Mouse (Mus musculus) MEL (cell line): ENCODE measurements around the gene Birc5. TPM values are rescaled to one million over a fixed set of nuclear protein-coding genes. Genes with fewer than 3 reads are reported as not detected.

Source experiments
- DNase-seq: peaks from one replicate; pipeline ENCODE4 v3.0.0; 2011; ENCODE audit warnings: low read depth, low spot score
- H3K27ac ChIP-seq: 2 replicates; pipeline ENCODE4 v1.5.1; 2012; ENCODE audit warnings: low read depth, mild to moderate bottlenecking, control low read depth, low read length, moderate library complexity; ENCODE audit not compliant: control insufficient read depth
- H3K27me3 ChIP-seq, 2 experiments: fragments of 150-350 bp in 1 of 2; sonication (generic) in 1 of 2; 2 replicates each; pipeline ENCODE4 v1.6.1; 2012; ENCODE audit warnings: low read length in 2 of 2, mild to moderate bottlenecking in 2 of 2, improper control_type of control experiment in 1 of 2, moderate library complexity in 1 of 2; ENCODE audit not compliant: insufficient read depth in 2 of 2, control insufficient read depth in 1 of 2
- H3K36me3 ChIP-seq, 2 experiments: 2 replicates each; pipeline ENCODE4 v1.6.1; 2012 to 2014; ENCODE audit warnings: low read length in 2 of 2, improper control_type of control experiment in 1 of 2, inconsistent platforms in 1 of 2, mild to moderate bottlenecking in 1 of 2; ENCODE audit not compliant: insufficient read depth in 2 of 2, control insufficient read depth in 1 of 2
- H3K4me1 ChIP-seq, 2 experiments: fragments of 150-350 bp in 1 of 2; sonication (generic) in 1 of 2; 2 replicates each; pipeline ENCODE4 v1.6.1; 2012; ENCODE audit warnings: low read length in 2 of 2, improper control_type of control experiment in 1 of 2, mild to moderate bottlenecking in 1 of 2; ENCODE audit not compliant: insufficient read depth in 2 of 2, control insufficient read depth in 1 of 2
- H3K4me3 ChIP-seq, 2 experiments: fragments of 150-350 bp in 1 of 2; sonication (generic) in 1 of 2; 2 replicates each; pipeline ENCODE4 v1.5.1; 2012; ENCODE audit warnings: low read depth in 2 of 2, low read length in 2 of 2, mild to moderate bottlenecking in 2 of 2, moderate library complexity in 2 of 2, control low read depth in 1 of 2, improper control_type of control experiment in 1 of 2; ENCODE audit not compliant: control insufficient read depth in 1 of 2, insufficient read depth in 1 of 2
- H3K79me2 ChIP-seq: 2 replicates; pipeline ENCODE4 v1.6.1; 2012; ENCODE audit warnings: mild to moderate bottlenecking, low read length, moderate library complexity; ENCODE audit not compliant: control insufficient read depth, poor library complexity, insufficient read depth
- H3K9ac ChIP-seq: 2 replicates; pipeline ENCODE4 v1.6.1; 2012; ENCODE audit warnings: low read depth, mild to moderate bottlenecking, control low read depth, low read length, moderate library complexity; ENCODE audit not compliant: control insufficient read depth, poor library complexity, severe bottlenecking
- H3K9me3 ChIP-seq: fragments of 150-350 bp; sonication (generic); replicated peaks from 2 replicates; pipeline ENCODE4 v1.6.1; 2012; ENCODE audit warnings: mild to moderate bottlenecking, low read length, improper control_type of control experiment, moderate library complexity; ENCODE audit not compliant: insufficient read depth
- CHD1 ChIP-seq: IDR thresholded peaks from 2 replicates; pipeline ENCODE4 v1.6.1; 2012; ENCODE audit warnings: low read depth, mild to moderate bottlenecking, inconsistent platforms, low read length, improper control_type of control experiment
- E2F4 ChIP-seq: IDR thresholded peaks from 2 replicates; pipeline ENCODE4 v1.6.1; 2011; ENCODE audit warnings: low read depth, low read length, improper control_type of control experiment, borderline replicate concordance
- ELF1 ChIP-seq: IDR thresholded peaks from 2 replicates; pipeline ENCODE4 v1.6.1; 2014; ENCODE audit warnings: low read depth, mild to moderate bottlenecking, inconsistent platforms, low read length, improper control_type of control experiment, moderate library complexity
- EP300 ChIP-seq, 2 experiments: IDR thresholded peaks; 2 replicates each; pipeline ENCODE4 v1.6.1; 2011; ENCODE audit warnings: improper control_type of control experiment in 2 of 2, low read length in 2 of 2, low read depth in 1 of 2, mild to moderate bottlenecking in 1 of 2
- ETS1 ChIP-seq: IDR thresholded peaks from 2 replicates; pipeline ENCODE4 v1.6.1; 2012; ENCODE audit warnings: low read depth, mild to moderate bottlenecking, inconsistent platforms, low read length, improper control_type of control experiment, moderate library complexity
- HCFC1 ChIP-seq: IDR thresholded peaks from 2 replicates; pipeline ENCODE4 v1.6.1; 2012; ENCODE audit warnings: low read depth, mild to moderate bottlenecking, inconsistent platforms, low read length, improper control_type of control experiment, moderate library complexity
- MAX ChIP-seq: IDR thresholded peaks from 2 replicates; pipeline ENCODE4 v1.6.1; 2011; ENCODE audit warnings: low read length, improper control_type of control experiment
- MEF2A ChIP-seq: IDR thresholded peaks from 2 replicates; pipeline ENCODE4 v1.6.1; 2014; ENCODE audit warnings: low read depth, mild to moderate bottlenecking, inconsistent platforms, low read length, improper control_type of control experiment; ENCODE audit not compliant: poor library complexity, insufficient replicate concordance, severe bottlenecking; ENCODE audit errors: extremely low read depth
- MYC ChIP-seq: IDR thresholded peaks from 2 replicates; pipeline ENCODE4 v1.6.1; 2011; ENCODE audit warnings: low read depth, mild to moderate bottlenecking, low read length, improper control_type of control experiment, moderate library complexity
- NELFE ChIP-seq: IDR thresholded peaks from 2 replicates; pipeline ENCODE4 v1.6.1; 2011; ENCODE audit warnings: low read depth, low read length, improper control_type of control experiment
- POLR2A ChIP-seq, 2 experiments: IDR thresholded peaks; 2 replicates each; pipeline ENCODE4 v1.6.1; 2011 to 2012; ENCODE audit warnings: low read length in 2 of 2, mild to moderate bottlenecking in 2 of 2, control low read depth in 1 of 2, improper control_type of control experiment in 1 of 2, low read depth in 1 of 2, moderate library complexity in 1 of 2; ENCODE audit not compliant: control insufficient read depth in 1 of 2, insufficient read depth in 1 of 2, poor library complexity in 1 of 2
- POLR2AphosphoS5 ChIP-seq: IDR thresholded peaks from 2 replicates; pipeline ENCODE4 v1.6.1; 2012; ENCODE audit warnings: low read depth, borderline replicate concordance, mild to moderate bottlenecking, inconsistent platforms, low read length, moderate library complexity, mixed read lengths
- RAD21 ChIP-seq: IDR thresholded peaks from 2 replicates; pipeline ENCODE4 v1.6.1; 2011; ENCODE audit warnings: mild to moderate bottlenecking, low read depth, low read length, improper control_type of control experiment
- RCOR1 ChIP-seq: IDR thresholded peaks from 2 replicates; pipeline ENCODE4 v1.6.1; 2012; ENCODE audit warnings: low read depth, mild to moderate bottlenecking, inconsistent platforms, low read length, improper control_type of control experiment
- SMC3 ChIP-seq: IDR thresholded peaks from 2 replicates; pipeline ENCODE4 v1.6.1; 2011; ENCODE audit warnings: low read depth, low read length, improper control_type of control experiment
- USF1 ChIP-seq: IDR thresholded peaks from 2 replicates; pipeline ENCODE4 v1.6.1; 2014; ENCODE audit warnings: low read depth, mild to moderate bottlenecking, inconsistent platforms, low read length, improper control_type of control experiment, moderate library complexity
- USF2 ChIP-seq, 2 experiments: IDR thresholded peaks; 2 replicates each; pipeline ENCODE4 v1.6.1; 2011 to 2012; ENCODE audit warnings: improper control_type of control experiment in 2 of 2, low read length in 2 of 2, borderline replicate concordance in 1 of 2, inconsistent platforms in 1 of 2, low read depth in 1 of 2, mild to moderate bottlenecking in 1 of 2; ENCODE audit not compliant: insufficient read depth in 1 of 2
- ZMIZ1 ChIP-seq: IDR thresholded peaks from 2 replicates; pipeline ENCODE4 v1.6.1; 2012; ENCODE audit warnings: low read depth, mild to moderate bottlenecking, inconsistent platforms, low read length, improper control_type of control experiment, moderate library complexity
- ZNF384 ChIP-seq: IDR thresholded peaks from 2 replicates; pipeline ENCODE4 v1.6.1; 2012; ENCODE audit warnings: low read depth, mild to moderate bottlenecking, inconsistent platforms, low read length, improper control_type of control experiment
- polyA plus RNA-seq, 2 experiments: library from polyadenylated mRNA; stranded (reverse) in 1 of 2; unstranded in 1 of 2; fragments of >175 nt in 1 of 2; fragments of >200 nt in 1 of 2; gene quantifications; 2 replicates each; pipeline versions ENCODE4 v1.2.1 to v1.2.4; 2012; ENCODE audit warnings: low replicate concordance in 2 of 2, low read depth in 1 of 2; ENCODE audit not compliant: insufficient read length in 2 of 2, insufficient read depth in 1 of 2, missing spikeins in 1 of 2
- total RNA-seq: library from RNA; depleted of rRNA; stranded (reverse); fragments of 300-350 nt; gene quantifications from 2 replicates; pipeline ENCODE4 v1.2.3, GENCODE M21; 2012

The Birc5 gene
- total and polyA plus RNA-seq, 3 experiments: 214 to 242 TPM; not detected in 1

DNA sequence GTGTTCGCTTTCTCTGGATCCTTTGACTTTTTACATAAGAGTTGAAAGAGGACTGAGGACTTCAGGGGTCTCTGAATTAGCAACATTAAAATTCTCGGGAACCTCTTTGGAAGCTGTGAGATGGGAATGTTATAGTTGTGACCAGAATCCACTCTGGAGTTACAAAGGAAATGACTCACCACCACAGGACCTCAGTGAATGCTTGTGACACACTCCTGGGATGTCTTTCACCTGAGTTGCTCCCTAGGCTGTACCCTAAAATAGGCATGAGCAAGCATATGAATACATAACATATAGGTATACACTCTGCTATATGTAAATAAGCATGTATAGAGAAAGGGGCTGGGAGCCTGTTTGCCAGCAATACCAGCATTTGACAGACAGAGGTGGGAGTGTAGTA, 5.6 kb upstream of the Birc5 start (continued):
- TF ChIP-seq USF2 (IDR thresholded peaks at IDR 0.05; ENCODE audit: borderline replicate concordance in 1 of 2, insufficient read depth in 1 of 2, low read depth in 1 of 2, low read length in 2 of 2) (no peak), HCFC1 (no peak)

DNA sequence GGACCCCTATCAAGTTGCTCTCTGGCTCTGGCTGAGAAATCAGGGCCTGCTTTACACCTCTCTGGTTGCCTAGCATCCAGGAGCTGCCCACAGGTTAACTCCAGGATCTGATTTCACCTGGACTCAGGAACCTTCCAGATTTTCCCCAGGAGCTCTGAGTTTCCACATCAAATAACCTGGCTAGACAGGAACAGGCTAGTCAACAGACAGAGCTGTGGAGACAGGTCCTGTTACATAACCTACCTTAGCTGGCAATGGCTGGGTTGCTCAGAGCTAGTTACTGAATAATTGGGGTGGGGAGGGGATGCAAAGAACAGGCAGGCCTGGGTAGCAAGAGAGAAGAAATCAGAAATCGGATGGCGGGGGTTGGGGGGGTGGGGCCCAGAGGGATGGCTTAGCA, 4.1 kb upstream of the Birc5 start:
- peak; percentile 77 for TF ChIP-seq RCOR1
- no peak for TF ChIP-seq MEF2A
- Histone ChIP-seq H3K27ac (no peak overlapping the region), H3K9me3 (no peaks in the 10 kb centered on the region), H3K36me3 (peaks cover 0 to 13% of the 10 kb centered on the region in 2 experiments; a peak in 2 of 4 replicates), H3K4me1 (peaks cover 13 to 18% of the 10 kb centered on the region in 2 experiments), H3K4me3 (no peak overlapping the region), H3K27me3 (no peaks in the 10 kb centered on the region), H3K79me2 (peaks cover 13% of the 10 kb centered on the region), H3K9ac (no peak overlapping the region)
- DNase-seq: no peak

DNA sequence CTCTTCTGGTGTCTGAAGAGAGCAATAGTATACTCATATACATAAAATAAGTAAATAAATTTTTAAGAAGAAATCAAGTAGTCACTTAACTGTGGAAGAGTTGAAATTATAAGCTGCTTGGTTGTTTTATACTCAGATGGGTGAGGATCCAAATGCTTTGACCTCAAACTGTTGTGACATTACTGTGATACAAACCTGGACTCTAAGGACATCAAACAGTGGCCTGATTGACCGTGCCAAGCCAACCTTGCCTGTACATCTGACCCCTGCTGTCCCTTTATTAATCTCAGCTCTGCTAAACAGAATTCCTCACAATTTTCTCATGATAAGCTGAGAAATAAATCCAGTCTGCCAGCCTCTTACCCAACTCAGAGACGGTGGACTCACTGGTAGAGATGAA, 3.4 kb upstream of the Birc5 start:
- no peak overlapping the region for H3K4me3 ChIP-seq
- H3K27ac ChIP-seq: no peak overlapping the region
- H3K9me3 ChIP-seq: no peaks in the 10 kb centered on the region
- TF ChIP-seq POLR2AphosphoS5 (no peak), ELF1 (no peak), MYC (no peak), E2F4 (no peak), POLR2A (IDR thresholded peaks at IDR 0.05; ENCODE audit: control insufficient read depth in 1 of 2, insufficient read depth in 1 of 2, low read depth in 1 of 2, low read length in 2 of 2, poor library complexity in 1 of 2) (no peak), NELFE (no peak), USF1 (no peak), MAX (no peak), ZMIZ1 (no peak), RAD21 (no peak), SMC3 (no peak), ETS1 (no peak), EP300 (IDR thresholded peaks at IDR 0.05; ENCODE audit: low read depth in 1 of 2, low read length in 2 of 2) (no peak), ZNF384 (no peak), CHD1 (no peak)
- H3K27me3 ChIP-seq: no peaks in the 10 kb centered on the region
- H3K36me3 ChIP-seq: peaks cover 3 to 18% of the 10 kb centered on the region in 2 experiments
- H3K9ac ChIP-seq: no peak overlapping the region
- peaks cover 19% of the 10 kb centered on the region in 2 experiments for H3K4me1 ChIP-seq
- DNase-seq: no peak
- H3K79me2 ChIP-seq: peaks cover 19% of the 10 kb centered on the region
